Mouse (Mus musculus) intestine, embryonic 15.5 days (tissue): Measurements from ENCODE around the gene Tef. TPM values are rescaled to one million over a fixed set of nuclear protein-coding genes. Genes with fewer than 3 reads are reported as not detected.

Experiments used
- ATAC-seq: fragments of 200-750 bp; cut with Nextera tagmentation; 2 replicates; pipeline ENCODE4 v1.8.0; 2017; ENCODE audit warnings: moderate TSS enrichment, moderate library complexity
- H3K27ac ChIP-seq: fragments of 300-500 bp; sonication (generic); 2 replicates; pipeline ENCODE4 v1.5.1; 2015; ENCODE audit warnings: mild to moderate bottlenecking, inconsistent platforms
- H3K27me3 ChIP-seq: fragments of 300-500 bp; sonication (generic); replicated peaks from 2 replicates; pipeline ENCODE4 v1.6.1; 2015; ENCODE audit warnings: inconsistent platforms
- H3K36me3 ChIP-seq: fragments of 300-500 bp; sonication (generic); 2 replicates; pipeline ENCODE4 v1.6.1; 2015; ENCODE audit warnings: inconsistent platforms
- H3K4me1 ChIP-seq: fragments of 300-500 bp; sonication (generic); replicated peaks from 2 replicates; pipeline ENCODE4 v1.6.1; 2015; ENCODE audit warnings: inconsistent platforms
- H3K4me2 ChIP-seq: fragments of 300-500 bp; sonication (generic); replicated peaks from 2 replicates; pipeline ENCODE4 v1.6.1; 2015; ENCODE audit warnings: mild to moderate bottlenecking, inconsistent platforms
- H3K4me3 ChIP-seq: fragments of 300-500 bp; sonication (generic); replicated peaks from 2 replicates; pipeline ENCODE4 v1.5.1; 2015; ENCODE audit warnings: inconsistent platforms
- H3K9ac ChIP-seq: fragments of 300-500 bp; sonication (generic); 2 replicates; pipeline ENCODE4 v1.6.1; 2015; ENCODE audit warnings: inconsistent platforms
- H3K9me3 ChIP-seq: fragments of 300-500 bp; sonication (generic); 2 replicates; pipeline ENCODE4 v1.6.1; 2016; ENCODE audit warnings: inconsistent platforms
- WGBS: fragments of 180-500 bp; shearing (Covaris S2); methylation state at CpG from one replicate; pipeline ENCODE4 v1.1.7; 2015; 5-methylcytosine and 5-hydroxymethylcytosine counted together
- polyA plus RNA-seq: library from polyadenylated mRNA; unstranded; fragments of >200 nt; fragmentation: Nextera tagmentation; extraction: Ambion mirVana; gene quantifications from 2 replicates; pipeline ENCODE4 v1.2.1, GENCODE M21; 2015

The Tef gene
- polyA plus RNA-seq, 1 experiment from 2014 or later, result 17.7 TPM

DNA sequence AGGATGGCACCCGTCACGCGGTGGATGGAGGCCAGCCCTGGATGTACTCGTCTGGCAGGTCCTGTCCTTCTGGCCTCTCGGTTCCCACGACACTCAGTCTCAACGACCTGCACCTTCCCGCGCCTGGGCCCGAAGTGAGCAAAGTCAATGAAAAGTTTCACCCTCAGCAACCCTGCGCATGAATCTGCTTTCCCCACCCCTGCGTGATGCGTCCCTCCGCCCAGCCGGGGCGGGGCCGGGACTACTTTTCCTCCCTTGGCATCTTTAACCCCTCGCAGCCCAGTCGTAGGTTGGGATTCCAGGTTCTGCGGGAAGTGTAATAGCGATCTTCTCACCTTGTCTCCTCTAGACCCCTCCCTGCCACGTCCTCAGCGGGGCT, 55.9 kb downstream of the Tef start:
- Histone ChIP-seq H3K36me3 (peaks cover 5% of the 10 kb centered on the region; the same call in 1 of the 2 replicates), H3K9me3 (no peaks in the 10 kb centered on the region), H3K4me2 (peak overlapping the region; percentile 86), H3K9ac (peak overlapping the region; percentile 92), H3K4me1 (peaks cover 16% of the 10 kb centered on the region; the same call in 1 of the 2 replicates), H3K27me3 (no peaks in the 10 kb centered on the region), H3K4me3 (peak overlapping the region; percentile 91), H3K27ac (peak overlapping the region; percentile 95)
- ATAC-seq, result peak; percentile 37
- under 1% methylated on average over 23 of the region's 23 CpGs for WGBS

GRCm38 (mm10) chr15:81858517-81859329, 56.5 kb downstream of the Tef start, which contains the start of gene Tob2:
Gene Tob2 (minus strand): TSS chr15:81858796.
- no peaks in the 10 kb centered on the region for H3K9me3 ChIP-seq
- peak; percentile 9 for ATAC-seq
- peak within 1 kb of the TSS; percentile 91 for H3K4me3 ChIP-seq
- H3K4me1 ChIP-seq, result peaks cover 14% of the 10 kb centered on the region; the same call in 1 of the 2 replicates
- no peaks in the 10 kb centered on the region for H3K27me3 ChIP-seq
- peaks cover 4% of the 10 kb centered on the region; the same call in 1 of the 2 replicates for H3K36me3 ChIP-seq
- WGBS, result under 1% methylated on average over 44 of the region's 44 CpGs
- peak within 1 kb of the TSS; percentile 92 for H3K9ac ChIP-seq
- H3K27ac ChIP-seq, result peak within 1 kb of the TSS; percentile 95
- H3K4me2 ChIP-seq, result peak within 1 kb of the TSS; percentile 86

GRCm38 (mm10) chr15:81859330-81860255, 57.4 kb downstream of the Tef start:
- Histone ChIP-seq H3K36me3 (peaks cover 6% of the 10 kb centered on the region; the same call in 1 of the 2 replicates), H3K4me1 (0 out of 2 replicates have a peak, but pooled peaks cover 13% of the 10 kb centered on the region), H3K4me3 (peak overlapping the region; percentile 91), H3K9ac (peak overlapping the region; percentile 92), H3K4me2 (peak overlapping the region; percentile 86), H3K27me3 (no peaks in the 10 kb centered on the region), H3K9me3 (no peaks in the 10 kb centered on the region), H3K27ac (peak overlapping the region; percentile 95)
- peak; percentile 80 for ATAC-seq
- under 1% methylated on average over 39 of the region's 39 CpGs for WGBS

DNA sequence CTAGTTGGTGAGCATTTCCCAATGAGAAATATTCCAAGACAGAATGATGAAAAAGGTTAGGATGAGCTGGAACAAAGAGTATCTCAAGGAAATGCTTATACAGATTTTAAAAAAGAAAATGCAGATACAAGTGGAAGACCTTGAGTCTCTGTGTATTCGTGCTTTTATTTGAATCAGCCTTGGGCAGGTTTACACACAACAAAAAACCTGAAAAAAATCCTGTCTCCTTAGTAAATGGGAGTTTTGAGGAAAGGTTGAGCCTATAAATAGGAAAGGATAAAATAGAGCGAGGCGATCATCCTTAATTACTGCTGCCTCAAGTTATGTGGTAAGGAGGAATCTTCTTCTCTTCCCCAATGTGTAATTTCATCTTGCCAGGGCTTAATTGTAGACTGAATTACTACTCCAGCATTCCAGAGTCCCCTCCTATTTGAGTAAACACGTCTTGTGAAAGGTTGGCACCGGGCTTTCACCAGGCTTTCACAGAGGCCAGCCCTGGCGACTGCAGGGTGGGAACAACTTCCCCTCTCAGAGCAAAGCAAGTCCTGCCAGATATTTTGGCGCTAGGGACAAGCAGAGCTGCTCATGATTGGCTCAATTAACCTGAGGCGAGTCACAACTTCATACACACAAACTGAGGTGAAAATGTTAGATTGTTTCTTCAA, 58.4 kb downstream of the Tef start:
- Histone ChIP-seq H3K27me3 (no peaks in the 10 kb centered on the region), H3K4me1 (0 out of 2 replicates have a peak, but pooled peaks cover 8% of the 10 kb centered on the region), H3K9ac (no peak overlapping the region; the same call in 1 of the 2 replicates), H3K36me3 (peaks cover 6% of the 10 kb centered on the region; the same call in 1 of the 2 replicates), H3K27ac (peak overlapping the region; percentile 42; the same call in 1 of the 2 replicates), H3K9me3 (no peaks in the 10 kb centered on the region), H3K4me3 (no peak overlapping the region), H3K4me2 (peak overlapping the region; percentile 86)
- no peak for ATAC-seq
- 33% methylated on average over 8 of the region's 8 CpGs for WGBS

GRCm38 (mm10) chr15:81864238-81864637, 62.0 kb downstream of the Tef start:
- H3K4me1 ChIP-seq, result 0 out of 2 replicates have a peak, but pooled peaks cover 5% of the 10 kb centered on the region
- H3K9ac ChIP-seq, result no peak overlapping the region
- WGBS, result 94% methylated on average over 7 of the region's 7 CpGs
- no peak overlapping the region for H3K4me3 ChIP-seq
- no peaks in the 10 kb centered on the region for H3K9me3 ChIP-seq
- ATAC-seq, result no peak
- peaks cover 24% of the 10 kb centered on the region for H3K36me3 ChIP-seq
- H3K27ac ChIP-seq, result no peak overlapping the region
- H3K4me2 ChIP-seq, result no peak overlapping the region
- H3K27me3 ChIP-seq, result no peaks in the 10 kb centered on the region

- 94% methylated on average over 5 of the region's 5 CpGs for WGBS
- Histone ChIP-seq H3K4me3 (no peak overlapping the region), H3K4me2 (no peak overlapping the region), H3K27me3 (no peaks in the 10 kb centered on the region), H3K4me1 (peaks cover 4% of the 10 kb centered on the region; the same call in 1 of the 2 replicates), H3K9me3 (no peaks in the 10 kb centered on the region), H3K36me3 (peaks cover 26% of the 10 kb centered on the region), H3K27ac (no peak overlapping the region), H3K9ac (no peak overlapping the region)
- no peak for ATAC-seq
Observed at GRCm38 (mm10) chr15:81869985-81870384, 67.8 kb downstream of the Tef start.

- Histone ChIP-seq H3K4me1 (peaks cover 4% of the 10 kb centered on the region; the same call in 1 of the 2 replicates), H3K9me3 (no peaks in the 10 kb centered on the region), H3K4me3 (peak within 1 kb of the TSS; percentile 89), H3K27me3 (no peaks in the 10 kb centered on the region), H3K36me3 (peaks cover 26% of the 10 kb centered on the region), H3K27ac (peak within 1 kb of the TSS; percentile 98), H3K4me2 (peak within 1 kb of the TSS; percentile 75), H3K9ac (peak within 1 kb of the TSS; percentile 90)
- WGBS, result under 1% methylated on average over 30 of the region's 30 CpGs
- ATAC-seq, result peak; percentile 94
Observed at GRCm38 (mm10) chr15:81871604-81872261, 69.5 kb downstream of the Tef start, which contains the start of gene Phf5a. Gene Phf5a (minus strand): TSS chr15:81871911.

GRCm38 (mm10) chr15:81872262-81873136, 70.3 kb downstream of the Tef start, which contains the start of gene Aco2:
Gene Aco2 (plus strand): TSS chr15:81872309.
- Histone ChIP-seq H3K4me1 (peaks cover 4% of the 10 kb centered on the region; the same call in 1 of the 2 replicates), H3K4me2 (peak within 1 kb of the TSS; percentile 75), H3K36me3 (peaks cover 25% of the 10 kb centered on the region), H3K27ac (peak within 1 kb of the TSS; percentile 98), H3K9ac (peak within 1 kb of the TSS; percentile 90), H3K9me3 (no peaks in the 10 kb centered on the region), H3K27me3 (no peaks in the 10 kb centered on the region), H3K4me3 (peak within 1 kb of the TSS; percentile 89)
- ATAC-seq, result peak; percentile 93
- WGBS, result under 1% methylated on average over 53 of the region's 53 CpGs
